Mouse (Mus musculus) heart, adult 11 months (tissue): Measurements from ENCODE around the gene Itga9.

ENCODE experiments used
- DNase-seq: peaks from one replicate; pipeline ENCODE4 v3.0.0; 2022

Gene Itga9

DNA sequence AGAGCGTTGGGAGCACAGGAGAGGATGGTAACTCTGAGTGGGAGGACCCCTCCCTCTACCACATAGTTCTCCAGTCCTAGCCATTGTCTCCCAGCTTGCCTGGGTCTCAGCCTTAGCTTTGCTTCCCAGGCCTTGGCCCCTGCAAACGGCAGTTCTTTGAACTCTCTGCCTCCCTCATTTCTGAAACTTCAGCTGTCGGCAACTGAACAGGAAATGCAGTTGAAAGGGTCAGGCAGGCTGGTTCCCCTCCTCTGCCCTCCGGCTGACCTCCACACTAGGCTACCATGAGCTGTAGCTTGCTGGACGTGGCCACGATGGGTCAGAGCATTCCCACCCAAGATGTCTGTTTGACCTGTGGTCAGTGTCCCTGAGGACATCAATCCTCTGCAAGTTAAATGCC is 48.5 kb downstream of the Itga9 start:
- peak; percentile 93 for DNase-seq

DNA sequence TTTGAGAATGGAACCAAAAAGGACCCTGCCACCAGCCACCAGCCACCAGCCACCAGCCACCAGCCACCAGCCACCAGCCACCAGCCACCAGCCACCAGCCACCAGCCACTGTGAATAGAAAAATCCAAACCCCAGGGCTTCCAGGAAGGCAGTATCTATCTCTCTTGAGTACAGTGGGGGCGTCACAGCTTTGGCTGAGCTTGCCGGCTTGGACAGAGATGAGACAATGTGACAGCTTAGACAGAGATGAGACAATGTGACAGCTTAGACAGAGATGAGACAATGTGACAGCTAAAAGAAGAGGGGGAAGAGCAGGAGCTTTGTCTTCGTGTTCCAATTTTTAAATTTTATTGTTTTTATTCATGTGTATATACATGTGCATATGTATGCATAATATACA is 49.2 kb downstream of the Itga9 start:
- DNase-seq: no peak

DNA sequence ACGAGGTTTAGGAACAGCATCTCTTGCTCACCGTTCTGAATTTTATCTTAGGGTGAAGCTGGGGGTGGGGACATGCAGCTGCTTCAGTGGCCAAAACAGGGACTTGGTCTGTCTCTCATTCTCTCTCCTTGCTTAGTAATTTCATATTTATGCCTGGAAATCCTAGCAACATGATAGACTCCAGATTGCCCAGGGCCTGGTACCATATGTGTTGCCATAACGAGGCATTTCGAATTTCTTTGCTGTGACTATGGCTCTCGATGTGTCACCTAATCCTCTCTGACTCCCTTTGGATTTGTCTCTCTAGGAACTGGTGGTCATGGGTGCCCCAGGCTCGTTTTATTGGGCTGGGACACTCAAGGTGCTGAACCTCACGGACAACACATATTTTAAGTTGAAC is 51.7 kb downstream of the Itga9 start:
- DNase-seq: no peak

DNA sequence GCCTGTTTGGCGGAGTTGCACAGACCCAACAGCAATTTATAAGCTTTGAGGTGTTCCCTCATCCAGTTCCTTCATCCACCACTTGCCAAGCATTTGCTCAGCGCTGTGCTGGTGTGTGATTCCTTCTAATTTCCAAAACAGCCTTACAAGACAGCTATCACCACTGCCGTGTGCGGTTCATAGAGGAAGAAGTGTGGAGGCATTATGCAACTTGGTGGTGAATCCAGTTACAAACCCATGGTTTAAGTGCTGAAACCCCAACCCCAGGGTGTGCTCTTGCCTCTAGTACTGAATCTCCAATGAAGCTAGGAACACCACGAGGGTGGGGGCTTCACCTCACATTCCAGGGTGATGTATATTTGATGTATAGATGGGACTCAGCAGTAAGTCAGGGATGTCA is 53.3 kb downstream of the Itga9 start:
- DNase-seq: no peak

DNA sequence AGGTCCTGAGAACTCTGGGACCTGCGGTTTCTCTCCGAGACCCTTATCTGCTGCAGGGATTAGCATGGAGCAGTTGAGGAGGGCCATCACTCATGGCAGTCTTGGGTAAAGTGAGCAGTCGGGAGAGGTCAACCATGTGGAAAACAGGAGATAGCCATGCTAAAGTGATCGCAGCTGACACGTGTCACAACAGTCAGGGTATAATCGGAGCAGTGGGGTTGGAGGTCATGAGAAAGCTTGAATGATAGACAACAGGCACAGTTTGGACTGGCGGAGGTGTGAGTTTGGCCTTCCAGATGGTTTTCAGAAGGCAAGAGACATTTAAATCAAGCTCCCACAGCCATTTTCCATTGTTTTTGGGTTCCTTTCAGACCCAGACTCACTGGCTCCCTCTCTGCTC is 53.8 kb downstream of the Itga9 start:
- DNase-seq: no peak

DNA sequence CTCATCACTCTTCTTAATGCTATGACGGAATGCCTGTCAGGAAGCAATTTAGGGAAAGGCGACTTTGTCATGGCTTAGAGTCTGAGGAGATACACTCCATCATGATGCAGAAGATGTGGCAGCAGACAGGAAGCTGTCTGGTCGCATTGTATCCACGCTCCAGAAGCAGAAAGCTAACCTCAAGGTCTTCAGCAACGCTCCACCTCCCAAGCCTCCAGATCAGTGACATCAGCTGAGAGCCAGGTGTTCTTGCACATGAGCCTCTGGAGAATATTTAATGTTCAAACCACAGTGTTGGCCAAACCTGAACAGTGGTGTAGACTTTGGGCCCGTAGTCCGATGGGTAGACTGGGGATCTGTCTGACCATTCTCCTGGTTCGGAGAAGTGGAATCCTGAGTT is 55.5 kb downstream of the Itga9 start:
- DNase-seq: no peak

DNA sequence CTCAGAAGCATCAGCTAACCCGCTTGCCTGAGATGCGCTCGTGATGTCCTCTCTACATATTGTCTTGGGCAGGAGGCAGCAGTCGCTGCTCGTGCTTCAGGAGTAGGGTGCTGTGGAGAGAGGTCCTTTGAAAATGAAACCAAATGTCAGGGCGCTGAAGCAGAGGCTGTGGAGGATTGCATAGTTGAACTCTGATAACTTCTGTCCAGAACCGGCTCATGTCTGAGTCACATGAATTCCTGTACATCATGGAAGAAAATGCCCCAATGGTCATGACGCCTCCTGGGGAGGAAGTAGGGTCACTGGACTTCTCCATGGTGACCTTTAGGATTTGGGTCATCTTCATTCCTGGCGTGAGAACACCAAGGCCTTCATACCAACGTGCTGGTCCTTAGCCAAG is 56.0 kb downstream of the Itga9 start:
- no peak for DNase-seq

DNA sequence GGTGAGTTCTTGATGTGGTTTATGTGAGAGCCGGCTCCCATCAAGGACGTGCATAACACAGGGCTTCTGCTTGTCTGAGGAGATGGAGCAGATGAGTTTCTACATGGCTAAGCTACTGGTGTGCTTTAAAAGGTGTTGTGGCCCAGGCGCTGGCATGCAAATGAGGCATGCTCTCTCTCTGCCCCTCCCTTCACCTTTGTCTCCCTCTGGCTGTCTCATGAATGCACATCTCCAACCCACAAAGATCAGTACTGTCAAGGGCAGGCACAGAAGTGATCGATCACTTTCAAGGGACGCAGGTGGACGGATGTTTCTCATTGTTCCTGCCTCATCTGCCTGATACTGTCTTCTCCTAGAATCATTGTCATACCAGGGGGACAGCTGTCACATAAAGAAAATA is 57.4 kb downstream of the Itga9 start:
- no peak for DNase-seq

DNA sequence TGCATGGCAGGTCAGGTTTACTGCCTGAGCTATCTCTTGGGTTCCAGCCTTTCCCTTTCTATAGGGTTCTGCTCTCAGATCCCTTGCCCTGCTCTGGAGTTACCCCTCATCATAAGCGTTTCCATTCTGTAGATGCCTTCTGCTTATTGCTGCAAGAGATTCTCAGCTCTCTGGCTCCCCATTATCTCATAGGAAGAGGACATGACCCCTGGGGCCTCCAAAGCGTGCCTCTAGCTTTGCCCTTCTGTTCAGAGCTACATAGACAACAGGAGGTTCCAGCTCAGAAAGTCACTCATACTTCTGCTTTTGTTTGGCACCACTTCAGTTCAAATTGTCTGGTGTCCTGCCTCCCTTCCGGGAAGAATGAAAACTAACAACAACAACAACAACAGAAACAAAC is 59.6 kb downstream of the Itga9 start:
- no peak for DNase-seq

DNA sequence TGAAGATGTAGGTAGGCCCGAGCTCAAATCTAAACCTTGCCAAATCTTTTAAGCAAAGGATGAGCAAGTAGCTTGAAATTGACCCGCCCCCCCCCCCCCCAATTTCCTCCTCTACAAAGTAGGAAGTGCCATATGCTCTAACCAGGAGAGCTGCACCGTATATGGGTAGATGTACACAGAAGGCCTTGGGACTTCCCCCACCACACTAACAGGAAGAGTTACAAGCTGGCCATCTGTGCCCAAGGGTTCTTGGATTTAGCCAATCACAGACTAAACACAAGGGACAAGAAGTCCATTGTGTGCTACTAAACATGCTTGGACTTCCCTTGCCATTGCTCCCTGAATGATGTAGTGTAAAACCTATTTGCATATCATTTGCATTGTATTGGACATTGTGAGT is 63.2 kb downstream of the Itga9 start:
- DNase-seq: peak; percentile 91

DNA sequence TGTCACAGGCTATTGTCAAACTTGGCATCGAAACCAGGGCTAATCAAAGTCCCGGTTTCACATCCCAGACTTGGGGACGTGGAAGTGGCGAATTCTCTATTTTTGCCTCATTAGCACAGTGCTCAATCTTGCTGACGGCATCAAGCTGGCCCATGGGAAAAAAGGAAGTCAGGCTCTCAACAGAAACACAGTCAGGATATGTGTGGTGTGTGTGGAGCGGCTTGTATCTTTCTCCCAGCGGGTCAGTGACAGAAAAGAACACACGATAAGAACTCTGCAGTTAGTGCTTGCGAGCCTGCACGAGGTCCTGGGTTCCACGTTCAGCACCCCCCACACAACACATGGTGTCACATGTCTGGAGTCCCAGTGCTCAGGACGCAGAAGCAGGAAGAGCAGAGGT is 67.8 kb downstream of the Itga9 start:
- peak; percentile 98 for DNase-seq

DNA sequence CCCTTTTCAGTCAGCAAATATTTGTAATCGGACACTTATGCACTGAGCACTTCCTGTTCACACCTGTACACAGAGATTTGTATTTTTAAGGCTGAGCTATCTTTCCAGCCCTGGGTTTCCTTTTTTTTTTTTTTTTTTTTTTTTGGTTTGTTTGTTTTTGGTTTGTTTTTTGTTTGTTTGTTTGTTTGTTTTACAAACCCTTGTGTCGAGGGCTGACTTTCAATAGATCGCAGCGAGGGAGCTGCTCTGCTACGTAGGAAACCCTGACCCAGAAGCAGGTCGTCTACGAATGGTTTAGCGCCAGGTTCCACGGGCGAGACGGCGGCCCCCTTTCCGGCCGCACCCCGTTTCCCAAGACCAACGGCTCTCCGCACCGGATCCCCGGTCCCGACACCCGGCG is 68.3 kb downstream of the Itga9 start:
- no peak for DNase-seq

DNA sequence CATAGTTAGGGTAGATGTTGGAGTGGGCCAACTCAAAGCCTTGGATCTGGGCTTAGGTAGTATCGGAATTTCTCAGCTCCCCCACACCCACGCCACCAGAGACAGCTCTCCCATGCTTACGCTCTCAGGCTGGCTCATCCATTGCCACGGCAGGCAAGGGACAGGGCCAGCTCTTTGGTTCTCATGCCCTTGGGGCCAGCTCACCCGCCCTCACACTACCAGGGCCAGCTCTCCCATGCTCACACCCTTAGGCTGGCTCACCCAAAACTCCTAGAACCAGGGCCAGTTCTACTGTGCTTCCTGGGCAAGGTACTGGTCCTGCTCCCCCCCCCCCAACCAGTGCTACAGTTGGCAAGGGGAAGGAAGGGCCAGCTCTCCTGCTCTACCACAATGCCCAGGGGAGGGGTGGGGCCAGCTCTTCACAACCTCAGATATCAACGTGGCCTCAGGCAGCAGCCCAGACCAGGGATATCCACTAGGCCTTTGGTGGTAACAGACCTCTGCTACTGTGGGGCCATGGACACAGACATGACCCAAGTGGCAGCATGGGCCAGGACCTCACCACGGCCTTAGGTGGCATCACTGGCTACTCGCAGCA is 69.2 kb downstream of the Itga9 start:
- no peak for DNase-seq

DNA sequence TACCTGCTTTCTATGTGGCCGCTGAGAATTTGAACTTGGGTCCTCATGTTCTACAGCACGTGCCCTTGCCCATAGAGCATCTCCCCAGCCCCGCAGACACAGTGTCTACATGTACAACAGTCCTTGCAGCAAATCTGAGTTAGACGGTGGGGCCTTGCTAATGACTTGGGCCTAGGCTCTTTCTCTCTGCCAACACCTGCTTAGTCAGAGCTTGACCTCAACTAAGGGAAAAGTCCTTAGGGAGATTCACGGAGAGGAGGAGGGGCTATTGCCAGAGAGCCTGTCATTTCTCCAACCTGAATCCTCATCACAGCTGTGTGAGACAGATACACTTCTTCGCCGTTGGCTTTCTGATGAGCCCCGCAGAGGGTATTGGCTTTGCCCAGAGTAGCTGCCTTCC is 70.2 kb downstream of the Itga9 start:
- no peak for DNase-seq

DNA sequence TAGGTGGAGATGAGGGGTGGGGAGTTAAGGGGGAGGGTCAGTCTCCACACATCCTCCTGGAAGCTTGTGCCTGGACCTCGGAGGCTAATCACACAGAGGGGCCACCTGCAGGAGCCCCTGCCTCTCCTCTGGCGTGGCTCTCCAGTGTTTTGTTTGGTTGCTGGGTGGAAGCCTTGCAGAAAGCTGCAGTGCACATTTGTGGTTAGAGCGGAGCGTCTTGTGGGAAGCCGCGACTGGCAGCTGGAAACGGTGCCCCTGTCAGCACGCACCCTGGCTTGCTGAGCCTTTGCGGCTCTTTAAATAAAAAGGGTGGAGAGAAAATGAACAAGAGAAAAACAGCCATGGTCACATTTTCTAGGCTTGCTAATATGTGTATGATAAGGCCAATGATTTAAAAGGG is 70.9 kb downstream of the Itga9 start:
- peak; percentile 91 for DNase-seq

DNA sequence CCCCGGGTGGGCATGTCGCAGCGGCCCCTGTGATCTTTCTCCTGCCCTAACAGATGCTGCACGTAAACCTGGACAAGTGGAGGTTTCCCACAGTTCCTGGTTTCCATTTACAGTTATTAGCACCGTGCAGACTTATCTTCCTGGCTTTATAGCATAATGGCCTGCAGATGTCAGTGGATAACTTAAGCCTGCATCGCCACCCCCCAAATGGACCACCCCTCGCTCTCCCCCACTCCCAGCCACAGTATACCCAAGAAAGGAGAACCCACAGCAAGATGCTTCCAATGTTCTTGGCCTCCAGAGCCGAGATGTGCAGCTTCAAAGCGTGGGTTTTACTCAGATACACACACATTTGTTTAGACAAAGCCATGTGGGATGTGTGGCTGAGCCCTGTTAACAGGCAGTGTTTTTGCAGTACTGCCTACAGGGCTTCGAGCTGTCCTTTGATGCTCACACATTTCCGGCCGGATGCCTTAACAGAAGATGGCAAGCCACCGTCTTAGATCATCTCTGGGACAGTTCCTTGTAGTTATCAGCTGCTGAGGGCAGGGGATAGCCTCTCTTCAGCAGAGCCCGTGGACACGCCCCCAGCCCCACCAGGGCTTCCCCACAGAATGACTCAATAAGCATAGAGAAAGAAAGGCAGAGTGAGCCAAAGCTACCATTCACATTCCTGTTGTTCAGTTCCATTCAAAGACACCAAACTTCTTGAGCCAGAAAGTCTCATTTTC is 71.7 kb downstream of the Itga9 start:
- DNase-seq: peak; percentile 94

DNA sequence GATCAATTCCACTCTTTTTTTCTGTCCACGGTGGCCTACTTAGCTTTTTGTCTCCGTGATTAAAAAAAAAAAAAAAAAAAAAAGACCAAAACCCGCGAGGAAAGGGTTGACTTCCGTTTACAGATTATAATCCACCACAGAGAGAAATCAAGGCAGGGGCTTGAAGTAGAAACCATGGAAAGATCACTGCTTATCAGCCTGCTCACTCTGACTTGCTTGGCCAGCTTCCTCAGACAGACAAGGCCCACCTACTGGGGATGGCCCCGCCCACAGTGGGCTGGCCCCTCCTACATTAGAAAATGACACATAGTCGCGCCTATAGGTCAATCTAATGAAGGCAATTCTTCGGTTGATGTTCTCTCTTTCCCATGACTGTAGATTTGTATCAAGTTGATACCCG is 72.3 kb downstream of the Itga9 start:
- no peak for DNase-seq

DNA sequence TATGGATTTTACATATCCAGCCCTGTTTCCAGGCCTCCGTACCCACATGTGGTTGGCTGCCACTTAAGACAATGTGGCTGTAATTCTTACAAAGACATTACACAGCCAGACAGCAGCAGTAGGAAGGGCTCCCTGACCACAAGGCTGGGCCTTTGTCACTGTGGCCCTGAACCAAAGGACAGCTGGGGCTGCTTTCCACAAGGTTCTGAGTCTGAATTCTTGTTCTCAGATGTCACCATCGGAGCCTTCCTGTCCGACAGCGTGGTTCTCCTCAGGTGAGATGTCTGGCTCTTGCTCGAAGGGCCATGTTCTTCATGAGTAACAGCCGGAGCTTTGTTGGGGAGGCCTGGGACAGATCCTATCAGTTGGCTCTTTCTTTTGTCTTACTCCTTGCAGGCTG is 75.0 kb downstream of the Itga9 start:
- DNase-seq: peak; percentile 79

DNA sequence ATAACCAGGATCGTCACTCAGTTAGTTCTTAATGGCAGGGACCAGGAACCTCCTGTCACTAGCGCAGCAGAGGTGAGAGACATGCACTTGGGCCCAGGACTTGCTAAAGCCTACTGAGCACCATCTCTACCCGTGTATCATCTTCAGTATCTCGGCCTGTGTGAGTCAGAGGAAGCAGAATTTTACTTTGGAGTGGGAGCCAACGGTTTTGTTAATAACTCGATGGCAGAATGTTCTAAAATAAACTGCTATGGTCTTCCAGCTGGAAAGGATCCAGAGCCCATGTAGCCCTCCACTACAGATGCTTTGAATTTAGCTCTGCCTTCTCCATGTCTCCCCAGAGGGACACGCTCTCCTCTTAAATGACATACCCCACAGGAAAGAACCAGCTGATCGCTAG is 75.7 kb downstream of the Itga9 start:
- DNase-seq: no peak

DNA sequence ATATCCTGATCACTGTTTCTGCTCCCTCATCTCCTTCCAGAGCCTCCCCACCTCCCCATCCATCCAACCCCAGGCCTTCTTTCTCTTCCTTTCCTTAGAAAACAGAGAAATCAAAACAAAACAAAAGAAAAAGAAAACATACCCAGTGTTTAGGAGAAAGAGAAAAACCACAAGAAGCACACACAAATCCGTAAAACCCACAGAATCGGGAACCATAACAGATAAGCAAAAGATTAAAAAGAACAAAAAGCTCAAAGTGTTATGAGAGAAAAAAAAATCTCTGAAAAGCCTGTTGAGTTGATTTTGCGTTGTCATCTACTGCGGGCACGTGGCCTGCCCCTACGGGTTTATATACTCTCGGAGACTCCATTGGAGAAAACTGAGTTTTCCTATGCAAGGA is 77.0 kb downstream of the Itga9 start:
- no peak for DNase-seq

DNA sequence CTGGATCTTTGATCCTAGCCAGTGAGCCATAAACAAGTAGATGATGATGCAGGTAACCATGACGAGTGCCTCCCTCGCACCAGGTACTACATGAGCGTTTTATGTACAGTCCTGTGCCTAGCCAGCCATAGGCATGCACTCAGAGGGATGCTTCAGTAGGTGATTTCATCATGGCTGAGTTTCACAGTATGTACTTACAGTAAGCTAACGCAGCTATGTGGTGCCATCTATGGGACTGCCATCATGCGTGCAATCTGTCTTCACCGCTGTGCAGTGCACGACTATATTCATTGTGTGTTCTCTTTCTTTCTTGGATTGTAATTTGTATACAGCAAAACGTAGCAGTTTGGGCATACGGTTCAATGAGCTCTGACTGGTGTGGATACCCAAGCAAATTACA is 77.9 kb downstream of the Itga9 start:
- DNase-seq: no peak

DNA sequence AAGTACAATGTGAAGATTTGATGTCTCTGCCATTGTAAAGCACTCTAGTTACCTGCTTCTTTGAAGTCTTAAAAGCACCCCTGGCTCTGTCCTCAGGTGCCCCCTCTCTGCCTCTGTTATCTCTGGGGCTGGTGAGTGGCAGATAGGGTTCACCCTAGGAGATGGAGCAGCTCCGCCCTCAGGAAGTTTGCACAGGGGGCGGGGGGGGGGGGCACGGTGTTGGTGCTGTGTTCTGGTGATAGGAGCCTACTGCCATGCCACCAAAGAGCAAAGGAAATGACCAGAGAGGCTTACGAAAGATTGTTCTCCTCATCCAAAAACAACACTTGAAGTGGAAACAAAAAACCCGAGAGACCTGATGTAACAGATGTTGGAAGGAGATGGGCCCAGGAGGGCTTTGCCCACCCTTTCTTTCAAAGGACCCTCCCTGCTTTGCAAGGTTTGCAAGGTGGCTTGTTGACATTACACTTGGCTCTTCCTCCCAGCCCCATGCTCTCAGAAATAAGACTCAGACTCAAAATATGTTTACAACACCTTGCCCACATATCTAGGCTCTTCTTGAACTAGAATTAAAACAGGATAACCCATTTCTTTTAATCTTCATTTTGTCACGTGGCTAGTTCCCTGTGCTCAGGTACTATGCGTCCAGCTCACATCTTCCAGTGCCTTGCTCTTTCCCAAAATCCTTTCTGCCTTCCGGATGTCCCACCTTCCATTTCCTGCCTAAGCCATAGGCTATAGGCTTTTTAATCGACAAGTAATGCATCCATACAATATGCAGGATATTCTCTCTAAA is 79.9 kb downstream of the Itga9 start:
- DNase-seq: peak; percentile 94

DNA sequence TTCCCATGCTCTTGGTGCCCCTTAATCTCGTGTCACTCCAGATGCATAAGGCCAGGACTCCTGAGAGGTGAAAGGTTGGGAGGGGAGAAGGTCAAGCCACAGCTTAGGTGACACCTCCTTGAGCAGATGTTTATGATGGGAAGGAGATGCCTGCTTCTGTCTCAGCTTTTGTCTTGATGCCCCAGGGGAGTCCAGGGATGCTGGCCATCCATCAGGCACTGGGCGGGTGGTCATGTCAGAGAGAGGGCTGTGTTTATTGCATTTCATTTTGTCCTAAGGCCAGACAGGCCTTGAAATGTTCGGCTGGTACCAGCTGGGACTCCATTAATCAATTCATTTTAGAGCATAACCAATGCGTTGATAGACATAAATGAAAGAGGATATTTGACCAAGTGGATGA is 81.8 kb downstream of the Itga9 start:
- no peak for DNase-seq

DNA sequence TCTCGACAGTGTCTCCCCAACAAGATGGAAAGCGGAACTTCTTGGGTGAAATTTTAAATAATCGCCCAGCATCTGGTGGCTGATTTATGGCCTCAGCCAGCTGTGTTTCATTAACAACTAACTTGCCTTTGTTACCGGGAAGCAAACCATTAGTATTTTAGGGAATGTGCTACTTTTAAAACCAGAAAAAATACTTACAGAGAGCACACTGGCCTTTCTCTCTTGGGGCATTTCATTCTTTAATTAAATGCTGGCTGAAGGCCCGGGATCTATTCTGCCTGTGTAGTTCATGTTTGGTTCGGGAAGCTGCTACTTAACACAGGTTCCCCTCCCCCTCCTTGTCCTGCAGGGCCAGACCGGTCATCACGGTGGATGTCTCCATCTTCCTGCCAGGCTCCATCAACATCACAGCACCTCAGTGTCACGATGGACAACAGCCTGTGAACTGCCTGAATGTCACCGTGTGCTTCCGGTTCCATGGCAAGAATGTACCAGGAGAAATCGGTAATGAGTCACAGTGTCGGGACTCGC is 82.5 kb downstream of the Itga9 start:
- DNase-seq: peak; percentile 92
